Mouse (Mus musculus): ENCODE data around the gene Clta.
"Not testable (repeated sequence)": the region's sequence is repeated elsewhere in the genome, so short reads cannot be mapped to it uniquely, and the experiment has no call there.

Clta gene

DNA sequence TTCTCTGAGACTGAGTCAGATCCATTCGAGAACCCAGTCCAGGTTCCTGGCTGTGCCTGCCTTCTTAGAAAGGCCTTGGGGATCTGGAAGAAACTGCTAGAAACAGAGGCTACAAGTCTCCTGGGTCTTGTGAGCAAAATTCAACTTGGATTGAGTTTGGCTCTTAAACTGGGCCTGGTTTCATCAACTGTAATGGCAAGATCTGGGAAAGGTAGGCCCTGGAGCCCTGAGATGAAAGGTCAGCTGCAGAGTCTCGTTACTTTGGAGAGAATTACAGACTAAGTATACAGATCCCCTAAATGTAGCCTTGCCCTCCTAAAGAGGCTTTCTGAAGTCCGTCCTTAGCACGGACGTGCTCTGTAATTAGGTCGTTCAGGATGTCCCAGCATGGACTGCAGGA, 21.3 kb downstream of the Clta start:
- no peak for DNase-seq

DNA sequence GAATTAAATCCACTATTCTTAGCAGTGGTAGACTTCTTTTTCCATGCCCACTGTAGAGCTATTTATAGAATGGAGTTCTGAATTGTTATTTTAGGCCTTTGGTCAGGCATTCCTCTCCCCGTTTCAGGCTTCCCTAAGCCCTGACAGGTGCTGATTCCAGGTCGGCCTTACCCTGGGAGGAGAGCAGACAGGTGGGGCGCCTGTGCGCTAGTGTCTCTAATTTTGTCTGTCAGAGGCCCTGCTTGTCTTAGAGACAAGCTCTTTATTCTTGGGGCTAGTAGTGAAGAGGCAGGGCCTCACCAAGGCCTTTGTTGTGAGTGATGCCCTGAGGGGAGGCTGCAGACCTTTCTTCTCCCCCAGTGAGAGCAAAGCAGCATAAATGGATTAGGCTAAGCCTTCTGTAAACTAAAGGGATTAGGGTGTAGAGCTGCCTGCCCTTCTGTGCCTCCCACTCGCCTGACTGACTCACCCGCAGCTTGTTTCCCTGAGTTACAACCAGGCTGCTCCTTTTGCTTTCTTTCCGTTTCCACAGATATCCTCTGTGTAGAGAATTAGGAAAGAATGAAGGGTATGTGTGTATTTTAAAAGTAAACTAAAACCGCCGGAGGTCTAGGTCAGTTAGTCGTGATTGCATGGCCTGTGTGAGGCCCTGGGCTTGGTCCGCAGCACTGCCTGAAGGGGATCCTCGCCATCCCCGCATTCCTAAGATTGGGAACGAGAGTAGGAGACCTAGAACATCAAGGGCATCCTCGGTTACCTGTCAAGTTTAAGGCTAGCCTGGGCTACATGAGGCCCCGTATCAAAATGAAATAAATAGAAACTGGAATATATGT, 24.3 kb downstream of the Clta start:
- peak in 1 of 2 experiments; percentile 20 for DNase-seq

DNA sequence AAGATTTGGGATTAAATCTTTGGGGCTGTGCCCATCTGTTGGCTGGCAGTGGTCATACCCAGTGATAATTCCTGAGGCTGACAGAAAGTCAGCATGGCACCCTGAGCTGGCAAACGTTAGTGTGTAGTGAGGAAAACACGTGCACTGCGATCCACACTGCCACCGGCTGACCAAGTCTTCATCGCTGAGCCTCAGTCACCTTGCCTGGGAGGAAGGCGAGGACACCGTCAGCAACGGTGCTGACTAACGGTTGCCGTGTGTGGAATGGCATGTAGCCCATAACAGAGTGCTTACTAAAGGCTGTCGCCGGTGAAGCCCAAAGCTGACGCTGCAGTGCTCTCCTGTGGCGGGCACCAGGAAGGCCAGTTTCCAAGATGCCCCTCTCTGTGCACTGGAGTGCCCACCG, 25.4 kb downstream of the Clta start:
- DNase-seq: peak; percentile 49 to 58

DNA sequence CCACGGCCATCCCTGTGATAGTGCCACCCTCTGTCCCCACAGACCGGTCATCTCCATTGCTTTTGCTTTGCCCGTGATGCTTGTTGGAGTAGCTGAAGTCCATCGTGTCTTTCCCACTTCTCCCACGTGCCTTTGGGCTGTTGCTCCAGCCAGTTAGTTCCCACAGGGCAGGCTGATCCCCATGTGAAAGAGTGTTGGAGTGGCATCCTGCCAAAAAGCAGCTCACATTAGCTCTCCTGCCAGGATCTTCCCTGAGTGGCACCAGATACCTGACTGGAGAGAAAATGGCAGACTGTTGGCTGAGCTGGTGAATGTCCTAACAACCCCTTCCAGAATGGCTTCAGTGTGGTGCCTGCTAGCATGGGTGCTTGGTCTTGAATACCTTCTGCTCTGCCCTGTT, 27.3 kb downstream of the Clta start:
- DNase-seq: peak; percentile 50 to 56

DNA sequence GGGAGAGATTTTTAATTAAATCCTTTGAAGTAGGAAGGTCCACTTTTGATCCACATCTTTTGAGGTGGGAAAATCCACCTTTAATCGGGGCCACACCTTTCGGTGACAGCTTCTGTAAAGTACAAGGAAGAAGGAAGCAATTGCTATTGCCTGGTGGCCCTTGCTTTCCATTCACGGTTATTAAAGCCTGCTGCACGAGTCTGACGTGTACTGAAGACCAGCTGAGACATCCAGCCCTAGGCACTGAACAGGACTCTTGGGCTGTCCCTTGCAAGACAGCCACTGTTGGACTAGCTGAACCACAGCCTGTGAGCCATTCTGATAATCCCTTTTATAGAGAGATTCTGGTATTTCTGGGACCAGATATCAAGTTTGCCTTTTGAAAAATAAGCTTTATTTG, 32.2 kb downstream of the Clta start:
- DNase-seq: no peak

DNA sequence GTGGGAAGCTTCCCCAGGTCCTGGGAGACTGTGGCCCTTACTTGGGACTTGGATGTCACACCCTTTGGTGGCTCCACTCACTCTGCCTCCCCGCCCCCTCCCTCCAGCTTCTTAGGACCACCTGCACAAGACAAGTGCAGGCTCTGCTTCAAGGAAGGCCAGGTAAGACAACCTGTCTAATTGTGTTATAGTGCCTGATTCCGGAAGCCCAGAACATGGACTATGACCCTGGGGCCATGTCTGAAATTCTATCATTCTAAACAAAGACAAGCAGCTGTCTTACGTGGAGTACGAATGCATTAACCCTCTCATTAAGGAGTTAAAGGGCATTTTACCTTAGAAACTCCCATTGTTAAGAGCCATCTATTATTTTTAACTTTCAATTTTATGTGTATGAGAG, 36.5 kb downstream of the Clta start:
- no peak for DNase-seq

DNA sequence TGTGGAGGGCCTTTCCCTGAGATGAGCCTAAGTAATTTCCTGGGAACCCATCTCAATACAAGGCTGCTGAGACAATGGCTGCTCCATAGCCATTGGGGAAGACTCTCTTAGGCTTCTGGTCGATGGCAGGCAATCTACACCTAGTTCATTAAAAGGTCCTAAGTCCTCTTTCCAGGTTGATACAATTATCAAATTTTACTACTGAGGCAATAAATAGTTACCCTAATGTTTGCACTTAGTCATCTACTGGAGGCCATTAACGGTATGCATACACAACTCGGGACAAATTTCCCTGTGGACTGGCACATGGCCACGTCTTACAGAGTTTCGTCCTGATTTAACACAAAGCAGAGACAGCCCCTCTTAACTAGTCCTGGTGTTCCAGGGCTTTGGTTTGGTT, 38.2 kb downstream of the Clta start:
- DNase-seq: no peak

DNA sequence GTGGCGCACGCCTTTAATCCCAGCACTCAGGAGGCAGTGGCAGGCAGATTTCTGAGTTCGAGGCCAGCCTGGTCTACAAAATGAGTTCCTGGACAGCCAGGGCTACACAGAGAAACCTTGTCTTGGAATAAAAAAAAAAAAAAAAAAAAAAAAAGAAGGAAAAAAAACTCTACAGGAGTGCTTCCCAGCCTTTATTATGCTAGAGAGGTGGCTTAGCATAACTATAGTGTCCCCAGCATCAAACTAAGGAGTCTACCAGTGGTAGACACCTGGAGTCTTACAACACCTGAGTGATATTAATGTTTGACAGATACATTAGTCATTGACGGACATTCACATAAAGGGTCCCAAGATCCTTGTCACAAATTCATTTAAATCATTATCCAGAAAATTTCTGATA, 38.9 kb downstream of the Clta start:
- DNase-seq: not testable (repeated sequence)

DNA sequence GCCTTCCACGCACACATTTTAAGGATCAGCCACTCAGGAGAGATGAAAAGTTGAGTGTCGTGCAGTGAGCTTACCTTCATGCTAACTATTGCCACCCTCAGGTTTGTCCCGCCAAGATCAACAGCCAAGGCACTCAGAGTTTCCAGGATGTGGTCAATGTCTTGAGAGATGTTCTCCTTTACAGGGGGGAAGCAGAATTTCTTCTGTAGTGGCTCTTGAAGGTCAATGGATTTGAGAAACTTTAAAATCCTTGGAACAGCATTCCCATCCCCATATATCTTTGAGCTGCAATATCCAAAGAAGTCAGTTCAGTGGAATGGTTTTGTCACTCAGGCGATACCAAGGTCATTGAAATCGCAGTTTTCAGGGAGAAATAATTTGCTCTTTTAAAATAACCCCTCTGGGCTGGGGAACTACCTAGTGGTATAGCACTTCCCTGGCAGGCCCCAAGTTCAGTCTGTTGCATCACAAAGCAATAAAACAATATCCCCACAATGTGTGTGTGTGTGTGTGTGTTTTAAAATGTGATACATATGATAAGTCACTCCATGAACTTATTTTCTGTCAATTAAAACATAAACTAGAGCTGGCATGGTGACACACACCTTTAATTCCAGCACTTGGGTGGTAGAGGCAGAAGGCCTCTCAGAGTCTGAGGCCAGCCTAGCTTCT, 40.6 kb downstream of the Clta start:
- no peak for DNase-seq

DNA sequence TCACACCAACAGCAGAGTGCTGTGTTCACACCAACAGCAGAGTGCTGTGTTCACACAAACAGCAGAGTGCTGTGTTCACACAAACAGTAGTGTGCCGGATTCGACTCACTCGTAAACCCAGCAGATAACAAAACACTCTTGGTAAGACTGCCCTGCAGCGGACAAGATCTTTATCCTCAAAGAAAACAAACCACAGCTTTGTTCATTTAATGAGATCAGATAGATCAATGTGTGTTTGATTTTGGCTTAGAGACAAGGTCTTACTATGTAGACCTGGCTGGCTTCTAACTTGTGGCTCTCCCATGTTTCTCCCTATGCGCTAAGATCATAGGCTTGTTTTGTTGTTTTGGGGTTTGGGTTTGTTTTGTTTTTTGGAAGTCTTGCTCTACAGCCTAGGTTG, 41.8 kb downstream of the Clta start:
- DNase-seq: no peak

DNA sequence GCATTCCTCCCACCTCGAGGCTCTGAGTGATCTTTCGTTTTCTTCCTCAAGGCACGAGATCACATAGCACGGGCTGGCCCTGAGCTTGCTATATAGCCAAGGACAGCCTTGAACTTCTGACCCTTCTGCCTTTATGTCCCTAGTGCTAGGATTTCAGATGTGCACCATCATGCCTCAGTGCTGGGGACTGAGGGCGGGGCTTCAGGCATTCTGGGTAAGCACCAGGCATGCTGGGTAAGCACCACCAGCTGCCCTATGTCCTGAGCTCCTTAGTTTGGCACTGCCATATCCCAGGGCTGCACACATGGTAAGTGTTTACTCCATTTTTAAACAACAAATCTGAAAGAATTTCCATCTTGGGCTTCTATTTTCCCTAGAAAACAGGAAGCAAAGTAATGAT, 45.6 kb downstream of the Clta start:
- DNase-seq: no peak

DNA sequence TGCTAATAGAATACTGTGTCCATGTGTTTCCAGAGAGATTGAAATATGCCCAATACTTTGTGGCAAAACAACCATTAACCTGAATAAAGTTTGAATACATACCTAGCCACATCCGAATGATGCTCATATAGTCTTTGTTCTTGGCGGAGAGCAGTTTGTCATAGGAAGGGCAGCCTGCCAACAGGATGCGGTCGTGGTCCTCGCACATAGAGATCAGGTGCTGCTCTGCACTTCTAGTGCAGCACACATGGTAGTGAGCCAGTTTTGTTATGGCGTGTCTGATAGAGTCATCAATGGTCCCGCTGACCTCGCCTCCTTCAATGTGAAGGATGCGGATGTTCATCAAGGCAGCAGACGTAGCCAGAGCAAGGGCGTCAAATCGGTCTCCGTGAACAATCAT, 55.4 kb downstream of the Clta start:
- no peak for DNase-seq

DNA sequence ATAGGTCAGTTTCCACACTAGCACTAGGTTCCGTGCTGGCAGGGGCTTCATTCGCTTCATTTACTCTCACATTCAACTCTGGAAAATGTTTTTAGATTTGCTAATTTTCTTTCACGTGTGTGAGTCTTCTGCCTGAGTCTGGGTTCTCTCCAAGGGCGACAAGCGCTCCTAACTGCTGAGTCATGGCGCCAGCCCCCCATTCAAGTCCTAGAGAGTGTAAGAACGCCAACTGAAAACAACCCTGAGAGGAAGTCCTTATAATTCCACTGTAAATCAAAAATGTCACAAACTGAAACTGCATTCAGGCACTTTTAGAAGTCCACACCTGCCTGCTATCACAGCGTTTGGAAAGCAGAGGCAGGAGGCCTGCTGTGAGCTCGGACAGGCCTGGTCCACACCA, 57.8 kb downstream of the Clta start:
- DNase-seq: no peak

DNA sequence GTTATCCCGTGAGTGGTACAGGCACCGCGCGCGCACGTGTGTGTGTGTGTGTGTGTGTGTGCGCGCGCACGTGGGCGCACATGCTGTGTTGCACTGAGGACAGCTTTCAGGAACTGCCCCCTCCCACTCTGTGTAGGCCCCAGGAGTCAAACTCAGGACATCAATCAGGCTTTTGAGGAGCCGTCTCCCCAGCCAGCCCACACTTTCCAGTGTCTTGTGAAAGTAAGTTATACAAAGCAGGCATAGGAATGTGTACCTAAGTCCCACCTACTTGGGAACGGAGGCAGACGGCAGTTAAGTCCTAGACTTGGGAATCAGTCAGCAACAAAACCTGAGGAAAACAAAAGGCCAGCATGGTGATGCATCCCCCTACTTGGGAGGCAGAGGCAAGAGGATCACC, 58.6 kb downstream of the Clta start:
- DNase-seq: no peak

DNA sequence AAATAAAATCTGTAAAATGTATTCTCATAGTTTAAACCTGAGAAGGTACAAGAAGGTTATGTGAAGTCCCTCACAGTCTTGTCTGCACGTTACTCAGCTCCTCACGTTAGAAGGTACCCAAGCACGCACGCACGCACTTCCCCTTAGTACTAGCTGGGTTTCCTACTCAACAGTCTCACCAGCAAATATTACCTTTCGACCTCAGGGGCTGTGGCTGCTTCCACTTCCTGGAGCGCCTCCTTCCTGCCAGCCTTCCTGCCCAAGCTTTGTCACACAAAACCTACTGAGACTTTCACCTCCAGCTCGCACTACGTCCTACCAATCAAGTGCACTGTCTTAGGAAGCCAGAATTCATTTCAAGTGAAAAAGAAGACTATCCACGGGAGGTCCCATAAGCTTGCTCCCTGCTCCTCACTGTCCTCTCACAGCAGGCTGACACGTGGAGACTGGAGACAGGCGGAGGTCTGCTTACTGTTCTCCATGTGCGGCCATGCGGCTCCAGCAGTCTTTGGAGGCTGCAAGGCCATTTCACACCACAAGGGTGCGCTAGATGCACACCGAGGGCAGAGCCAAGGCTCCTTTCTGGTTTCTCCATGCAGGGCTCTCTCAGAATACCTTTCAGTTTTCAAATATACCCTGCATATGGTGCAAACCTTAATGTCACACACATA, 61.2 kb downstream of the Clta start:
- peak; percentile 90 to 93 for DNase-seq

DNA sequence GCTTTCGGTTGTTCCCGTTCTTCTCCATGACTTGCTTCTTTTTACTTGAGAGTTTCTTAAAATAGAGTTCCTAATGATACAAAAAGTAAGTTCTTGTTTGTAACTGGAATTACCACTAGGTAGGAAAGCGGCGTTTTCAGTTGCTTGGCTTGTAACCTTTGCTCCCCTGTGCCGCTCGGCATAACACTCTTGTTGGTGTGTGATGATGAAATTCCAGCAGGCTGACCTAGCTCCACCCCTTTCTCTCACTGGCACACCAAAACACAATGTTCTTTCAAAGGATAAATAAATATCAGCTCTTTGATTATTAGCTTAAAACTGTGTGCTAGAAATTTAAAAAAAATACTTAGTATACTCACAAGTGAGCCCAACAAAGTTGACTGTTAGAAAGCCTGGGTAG, 62.6 kb downstream of the Clta start:
- DNase-seq: no peak

DNA sequence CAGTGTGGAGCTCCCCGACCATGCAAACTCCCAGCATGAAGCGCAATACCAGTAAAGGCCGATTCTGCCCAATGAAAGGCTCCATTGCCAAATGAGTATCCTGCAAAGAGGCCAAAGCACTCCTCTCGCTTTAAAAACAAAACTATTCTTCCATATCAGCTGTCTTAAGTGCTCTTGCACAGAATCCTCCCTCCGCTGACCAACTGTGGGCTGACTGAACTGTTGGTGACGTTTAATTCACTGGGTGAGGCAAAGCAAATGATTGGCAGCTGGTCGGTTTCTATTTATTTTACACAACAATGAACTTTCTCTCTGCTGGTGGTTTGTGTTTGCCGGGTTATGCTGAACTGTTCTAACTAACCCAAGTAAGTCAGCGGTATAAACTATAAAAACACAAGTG, 64.5 kb downstream of the Clta start:
- DNase-seq: no peak

DNA sequence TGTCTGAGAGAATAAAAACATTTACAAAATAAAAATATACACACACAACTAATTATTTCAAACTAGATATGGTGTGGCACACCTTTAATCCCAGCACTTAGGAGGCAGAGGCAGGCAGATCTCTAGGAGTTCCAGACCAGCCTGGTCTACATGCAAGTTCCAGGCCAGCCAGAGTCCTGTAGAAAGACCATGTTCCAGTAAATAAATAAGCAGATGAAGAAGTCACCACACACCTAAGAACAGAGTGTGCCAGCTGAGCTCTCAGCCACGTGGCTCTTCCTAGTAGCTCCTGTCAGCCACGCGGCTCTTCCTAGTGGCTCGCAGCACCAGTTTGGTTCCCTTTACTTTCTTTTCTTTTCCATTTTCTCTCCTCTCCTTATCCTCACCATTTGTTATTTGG, 65.2 kb downstream of the Clta start:
- DNase-seq: no peak

DNA sequence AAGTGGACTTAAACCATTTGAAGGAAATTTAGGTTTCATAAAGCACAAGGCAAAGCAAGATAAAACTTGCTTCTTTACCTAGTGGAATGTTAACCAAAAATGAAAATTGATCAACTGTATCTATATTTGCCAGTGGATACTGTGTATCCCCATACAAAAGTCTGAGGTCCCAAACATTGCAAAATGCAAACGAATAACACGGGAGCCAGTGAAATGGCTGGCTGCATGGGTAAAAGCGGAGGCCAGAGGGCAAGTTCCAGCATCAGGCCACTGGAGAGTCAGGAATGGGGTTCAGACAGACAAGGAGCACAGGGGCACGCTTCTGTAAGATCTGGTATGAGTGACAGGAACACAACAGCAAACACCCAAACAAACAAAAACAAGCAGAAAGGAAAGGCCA, 66.4 kb downstream of the Clta start:
- no peak for DNase-seq

DNA sequence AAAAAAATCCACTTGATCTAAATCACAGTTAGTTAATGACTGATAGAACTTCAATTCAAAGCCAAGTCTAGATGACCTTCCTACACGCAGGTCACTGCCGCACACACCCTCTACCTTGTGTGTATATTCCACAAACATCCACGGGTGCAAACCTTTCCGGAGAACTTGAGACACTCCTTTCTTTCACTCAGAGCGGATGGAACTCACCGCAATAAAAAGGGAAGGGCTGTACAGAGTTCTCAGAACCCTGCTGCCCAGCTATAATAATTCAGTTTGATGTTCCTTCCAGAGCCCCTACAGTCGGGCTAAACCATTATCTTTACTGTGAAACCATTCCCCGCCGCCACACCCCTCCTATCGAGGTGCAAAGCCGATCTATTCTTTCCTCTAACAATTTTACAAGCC, 67.5 kb downstream of the Clta start:
- DNase-seq: no peak

DNA sequence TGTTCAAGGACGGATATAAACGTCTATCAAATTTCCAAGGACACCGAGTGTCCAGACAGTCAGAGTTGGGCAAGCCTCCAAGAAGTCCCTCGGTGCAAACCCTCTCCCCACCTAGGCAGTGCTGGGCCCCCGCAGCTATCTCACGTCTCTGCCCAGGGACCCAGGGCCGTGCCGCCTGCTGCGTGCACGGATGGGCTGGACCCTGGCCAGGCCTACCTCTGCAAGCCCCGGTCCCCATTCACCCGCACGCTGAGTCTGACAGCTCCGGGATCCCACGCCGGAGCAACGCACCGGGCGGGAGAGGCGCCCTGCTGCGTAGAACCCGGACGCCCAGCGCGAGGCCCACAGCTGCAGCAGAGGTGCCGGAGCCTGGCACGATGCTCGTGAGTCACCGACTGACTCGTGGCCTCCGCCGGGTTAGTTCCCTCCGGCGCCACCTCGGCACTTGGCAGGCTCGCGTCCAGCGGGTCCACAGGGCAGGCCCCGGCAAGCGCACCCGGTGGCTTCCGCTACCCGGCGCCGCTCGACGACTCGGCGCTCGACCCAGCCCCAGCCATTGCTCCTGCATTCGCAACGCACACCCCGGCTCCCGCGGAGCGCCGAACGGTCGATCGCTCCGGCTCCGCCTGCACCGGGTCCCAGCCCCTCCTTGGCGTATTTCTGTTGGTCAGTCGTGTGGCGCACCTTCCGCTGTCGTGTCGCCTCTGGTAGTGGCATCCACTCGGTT, 68.1 kb downstream of the Clta start:
- peak; percentile 85 to 92 for DNase-seq

DNA sequence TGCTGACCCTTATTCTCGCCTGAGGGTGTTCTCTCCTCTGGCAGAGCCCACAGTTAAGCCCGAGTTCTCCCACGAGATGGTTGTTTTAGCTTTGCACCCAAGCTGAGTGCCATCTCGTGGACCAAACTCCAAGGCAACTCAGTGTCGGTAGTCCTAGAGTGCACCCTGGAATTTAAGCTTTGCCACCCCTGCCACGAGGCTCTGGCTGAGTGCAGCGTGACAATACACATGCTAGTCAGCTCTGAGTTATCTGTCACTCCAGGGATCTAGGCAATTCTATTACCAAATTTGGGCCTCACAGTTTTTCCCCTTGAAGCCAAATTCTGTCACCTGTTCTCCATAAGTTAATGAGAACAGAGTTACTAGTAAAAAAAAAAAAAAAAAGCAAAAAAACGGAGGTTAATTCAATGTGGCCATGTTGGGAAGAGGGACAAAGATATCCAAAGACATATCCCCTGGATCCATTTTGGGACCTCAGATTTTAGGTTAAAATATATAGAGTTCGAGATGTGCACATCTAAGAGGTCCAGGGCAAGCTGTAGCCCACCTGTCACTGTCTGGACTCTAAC, 68.7 kb downstream of the Clta start:
- no peak for DNase-seq

DNA sequence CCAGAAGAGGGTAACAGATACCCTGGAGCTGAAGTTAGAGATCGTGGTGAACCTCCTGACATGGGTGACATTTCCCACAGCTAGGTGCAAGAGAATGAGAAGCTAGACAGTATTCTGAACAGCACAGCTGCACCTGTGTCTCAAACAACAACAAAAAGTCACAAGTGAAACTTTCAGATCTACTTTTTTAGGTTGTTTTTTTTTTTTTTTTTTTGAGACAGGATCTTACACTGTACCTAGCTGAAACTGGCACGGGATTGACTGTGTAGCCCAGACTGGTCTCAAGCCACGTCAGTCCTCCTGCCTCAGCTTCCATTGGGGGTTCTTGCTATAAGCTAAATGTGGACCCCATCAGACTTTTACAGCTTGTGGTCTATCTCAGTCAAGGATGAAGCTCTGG, 69.5 kb downstream of the Clta start:
- DNase-seq: no peak

Data from cerebellum, postnatal 36 days (tissue).